Mouse (Mus musculus) megakaryocyte, embryonic 14.5 days (primary cell): Measurements from ENCODE around the gene Mrpl12. TPM values are rescaled to one million over a fixed set of nuclear protein-coding genes. Genes with fewer than 3 reads are reported as not detected.

Experiments
- H3K27me3 ChIP-seq: replicated peaks from 2 replicates; pipeline ENCODE3; 2012; ENCODE audit warnings: inconsistent platforms
- H3K36me3 ChIP-seq: replicated peaks from 2 replicates; pipeline ENCODE3; 2012; ENCODE audit warnings: low read length, inconsistent platforms, mixed read lengths
- H3K4me1 ChIP-seq: 2 replicates; pipeline ENCODE4 v1.6.1; 2012; ENCODE audit warnings: inconsistent platforms
- H3K4me3 ChIP-seq: replicated peaks from 2 replicates; pipeline ENCODE3; 2012; ENCODE audit warnings: moderate library complexity, mild to moderate bottlenecking, inconsistent platforms
- H3K9me3 ChIP-seq: 2 replicates; pipeline ENCODE4 v1.6.1; 2012; ENCODE audit warnings: inconsistent platforms
- FLI1 ChIP-seq: IDR thresholded peaks from 2 replicates; pipeline ENCODE4 v1.6.1; 2012; ENCODE audit warnings: low read length, inconsistent platforms, mixed read lengths
- GATA1 ChIP-seq: IDR thresholded peaks from 3 replicates; pipeline ENCODE4 v1.6.1; 2012; ENCODE audit warnings: mixed read lengths, low read length, inconsistent platforms, borderline replicate concordance
- polyA plus RNA-seq: library from polyadenylated mRNA; stranded (reverse); fragments of >175 nt; gene quantifications from 2 replicates; pipeline ENCODE4 v1.2.3, GENCODE M21; 2012; ENCODE audit warnings: low replicate concordance; ENCODE audit not compliant: insufficient read depth

Gene Mrpl12
- polyA plus RNA-seq, 1 experiment: 285 TPM

DNA sequence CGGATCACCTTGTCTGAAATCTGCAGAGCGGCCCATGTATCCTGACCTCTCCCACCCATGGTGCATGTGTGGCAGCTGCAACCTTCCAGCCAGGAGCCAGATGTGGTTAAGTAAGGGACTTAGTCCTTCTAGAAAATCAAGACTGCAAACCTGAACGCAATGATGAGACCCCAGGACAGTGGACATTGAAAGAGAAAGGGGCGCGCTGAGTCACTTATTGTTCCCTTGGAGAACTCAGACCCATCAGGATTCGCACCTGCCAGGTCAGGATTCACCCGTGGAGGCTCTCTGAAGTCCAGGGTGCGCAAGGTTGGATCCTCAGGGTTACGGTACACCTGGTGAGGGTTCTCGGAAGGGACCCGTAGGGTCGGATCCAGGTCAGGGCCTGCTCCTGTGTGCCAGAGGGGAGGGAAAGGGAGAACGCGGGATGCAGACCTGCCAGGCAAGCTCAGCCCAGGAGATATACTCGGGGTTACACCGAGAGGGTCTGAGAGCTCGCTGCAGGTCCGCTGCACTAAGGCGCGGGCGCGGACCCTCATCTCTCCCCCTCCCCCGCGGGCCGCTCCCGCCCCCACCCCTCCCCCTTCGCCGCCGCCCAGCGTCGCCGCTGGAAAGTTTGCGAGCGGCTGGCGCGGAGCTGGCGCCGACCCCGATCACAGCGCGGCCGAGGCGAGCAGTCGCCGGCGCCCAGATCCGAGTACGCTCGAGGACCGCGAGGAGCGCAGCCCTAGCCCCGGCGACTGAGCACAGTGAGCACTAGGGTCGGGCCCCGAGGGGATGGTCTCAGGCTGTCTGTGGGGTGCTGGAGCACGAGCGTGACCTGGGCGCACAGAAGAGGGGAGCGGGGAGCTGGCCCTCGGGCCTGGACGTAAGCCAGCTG lies 45.9 kb downstream of the Mrpl12 start, which contains the start of gene Gcgr:
TSS of gene Gcgr (plus strand) at position 615 of the 880 bp plus-strand sequence.
- no peak for TF ChIP-seq FLI1
- no peak for TF ChIP-seq GATA1
- Histone ChIP-seq H3K36me3 (no peaks in the 10 kb centered on the region), H3K9me3 (peaks cover 2% of the 10 kb centered on the region; the same call in 1 of the 2 replicates), H3K4me3 (peak within 1 kb of the TSS; percentile 89), H3K27me3 (peaks cover 82% of the 10 kb centered on the region), H3K4me1 (peaks cover 38% of the 10 kb centered on the region)

DNA sequence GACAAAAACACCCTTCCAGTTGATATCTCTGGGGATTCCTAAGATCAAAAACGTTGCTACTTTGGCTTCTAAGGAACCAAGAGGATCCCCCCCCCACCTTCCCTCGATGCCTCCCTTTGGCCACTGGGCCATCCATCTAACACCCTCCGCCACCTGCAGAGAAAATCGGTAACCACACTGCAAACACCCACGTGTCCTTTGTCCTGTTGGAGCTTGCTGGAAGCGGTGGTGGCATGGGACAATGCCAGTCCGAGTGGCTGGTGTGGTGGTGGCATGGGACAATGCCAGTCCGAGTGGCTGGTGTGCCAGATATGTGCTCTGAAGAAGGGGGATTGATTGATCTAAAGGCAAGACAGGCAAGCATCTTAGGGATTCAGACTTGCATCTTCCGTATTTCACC lies 47.2 kb downstream of the Mrpl12 start:
- no peak for TF ChIP-seq FLI1
- TF ChIP-seq GATA1: no peak
- Histone ChIP-seq H3K4me3 (no peak overlapping the region), H3K36me3 (no peaks in the 10 kb centered on the region), H3K27me3 (peaks cover 91% of the 10 kb centered on the region), H3K4me1 (peaks cover 44% of the 10 kb centered on the region), H3K9me3 (no peaks in the 10 kb centered on the region)

DNA sequence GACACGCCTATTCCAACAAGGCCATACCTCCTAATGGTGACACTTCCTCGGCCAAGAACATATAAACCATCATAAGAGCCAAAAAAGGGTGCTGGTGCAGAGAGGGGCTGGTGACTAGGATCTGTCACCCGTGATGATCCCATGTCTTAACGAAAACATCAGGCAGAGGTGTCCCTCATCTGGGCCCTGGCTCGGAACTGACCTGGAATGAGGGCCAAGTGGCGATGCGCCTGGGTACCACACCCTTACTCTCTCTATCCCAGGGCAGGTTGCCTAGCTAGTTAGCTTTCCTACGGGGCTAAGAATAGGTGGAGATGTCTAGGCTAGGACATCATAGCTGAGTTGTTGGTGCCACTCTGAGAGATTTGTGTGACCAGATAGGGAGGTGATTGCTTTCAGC lies 49.7 kb downstream of the Mrpl12 start:
- Histone ChIP-seq H3K4me1 (peaks cover 46% of the 10 kb centered on the region), H3K27me3 (peaks cover 95% of the 10 kb centered on the region), H3K9me3 (no peaks in the 10 kb centered on the region), H3K36me3 (no peaks in the 10 kb centered on the region), H3K4me3 (no peak overlapping the region)
- TF ChIP-seq GATA1: no peak
- no peak for TF ChIP-seq FLI1

DNA sequence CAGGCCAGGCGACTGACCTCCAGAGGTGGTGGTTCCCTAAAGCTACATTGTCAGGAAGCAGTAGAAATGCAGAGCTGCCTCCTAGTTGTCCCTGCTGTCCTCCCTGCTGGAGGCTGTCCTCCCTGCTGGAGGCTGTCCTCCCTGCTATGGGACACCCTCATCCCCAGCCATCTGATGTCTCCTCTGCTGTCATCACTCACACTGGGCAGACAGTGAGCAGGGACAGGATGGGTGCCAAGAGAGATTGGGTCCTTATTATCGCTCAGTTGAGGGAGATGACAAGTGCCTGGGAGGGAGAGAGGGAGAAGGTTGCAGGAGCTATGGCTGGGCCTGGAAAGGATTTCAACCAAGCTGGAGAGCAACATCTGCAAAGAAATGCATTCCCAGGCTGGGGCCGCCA lies 50.7 kb downstream of the Mrpl12 start:
- no peaks in the 10 kb centered on the region for H3K9me3 ChIP-seq
- H3K27me3 ChIP-seq: peaks cover 88% of the 10 kb centered on the region
- H3K36me3 ChIP-seq: peaks cover 4% of the 10 kb centered on the region
- H3K4me1 ChIP-seq: peaks cover 52% of the 10 kb centered on the region
- H3K4me3 ChIP-seq: peak overlapping the region; percentile 25
- TF ChIP-seq GATA1 (no peak), FLI1 (no peak)

DNA sequence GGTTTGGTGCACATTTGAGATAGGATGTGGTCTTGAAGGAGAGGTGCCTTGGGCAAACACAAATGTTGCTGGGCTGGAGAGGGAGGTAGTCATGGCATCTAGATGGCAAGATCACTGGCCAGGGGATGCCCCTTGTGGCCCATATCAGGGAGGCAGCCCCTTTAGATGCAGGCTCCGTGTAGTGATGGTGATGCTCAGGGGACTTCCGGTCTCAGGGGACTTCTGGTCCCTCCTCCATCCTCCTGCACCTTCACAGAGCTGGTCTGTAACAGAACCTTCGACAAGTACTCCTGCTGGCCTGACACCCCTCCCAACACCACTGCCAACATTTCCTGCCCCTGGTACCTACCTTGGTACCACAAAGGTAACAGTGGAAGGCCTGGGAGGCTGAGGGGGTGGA lies 51.4 kb downstream of the Mrpl12 start:
- peaks cover 81% of the 10 kb centered on the region for H3K27me3 ChIP-seq
- H3K4me3 ChIP-seq: no peak overlapping the region
- H3K4me1 ChIP-seq: peaks cover 51% of the 10 kb centered on the region
- no peak for TF ChIP-seq FLI1
- no peak for TF ChIP-seq GATA1
- H3K9me3 ChIP-seq: no peaks in the 10 kb centered on the region
- peaks cover 9% of the 10 kb centered on the region for H3K36me3 ChIP-seq

DNA sequence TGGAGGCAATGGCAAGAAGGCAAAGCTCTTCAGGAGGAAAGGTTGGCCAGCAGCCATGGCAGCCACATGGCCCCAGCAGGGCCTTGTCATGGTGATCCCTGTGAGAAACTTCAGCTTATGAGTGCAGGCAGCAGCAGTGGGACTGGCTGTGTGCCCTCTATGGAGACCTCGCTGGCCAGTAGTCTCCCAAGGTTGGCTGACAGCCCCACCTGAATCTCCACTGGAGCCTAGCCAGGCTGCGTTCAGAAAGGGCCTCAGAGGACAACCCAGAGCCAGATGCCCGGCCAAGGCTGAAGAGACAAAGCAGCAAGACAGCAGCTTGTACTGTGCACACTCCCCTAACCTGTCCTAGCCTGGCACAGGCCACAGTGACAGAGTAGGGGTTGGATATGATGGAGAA lies 54.1 kb downstream of the Mrpl12 start:
- H3K36me3 ChIP-seq: peaks cover 33% of the 10 kb centered on the region
- peaks cover 55% of the 10 kb centered on the region for H3K27me3 ChIP-seq
- peaks cover 65% of the 10 kb centered on the region for H3K4me1 ChIP-seq
- H3K9me3 ChIP-seq: no peaks in the 10 kb centered on the region
- no peak for TF ChIP-seq FLI1
- TF ChIP-seq GATA1: no peak
- H3K4me3 ChIP-seq: no peak overlapping the region

Other genes with a start within 250 kb of the Mrpl12 start
- 2,399 and 2,630 TPM in 2 replicates for gene Actg1, start 136.1 kb upstream of the Mrpl12 start, polyA plus RNA-seq
- 1.7 and 3.0 TPM in 2 replicates for gene Fscn2, start 123.1 kb upstream of the Mrpl12 start, polyA plus RNA-seq
- gene Faap100, start 105.8 kb upstream of the Mrpl12 start, polyA plus RNA-seq: 12.4 and 19.3 TPM in 2 replicates
- 56.7 and 150 TPM in 2 replicates for gene Nploc4, start 46.9 kb upstream of the Mrpl12 start, polyA plus RNA-seq
- gene Tspan10, start 42.0 kb upstream of the Mrpl12 start, polyA plus RNA-seq: not detected in 2 replicates
- not detected in 2 replicates for gene Pde6g, start 31.1 kb upstream of the Mrpl12 start, polyA plus RNA-seq
- gene Oxld1, start 26.5 kb upstream of the Mrpl12 start, polyA plus RNA-seq: 7.9 and 17.7 TPM in 2 replicates
- gene Ccdc137, start 26.5 kb upstream of the Mrpl12 start, polyA plus RNA-seq: 11.0 TPM in 1 of 2 replicates, not detected in the other
- gene Arl16, start 17.0 kb upstream of the Mrpl12 start, polyA plus RNA-seq: 12.1 and 61.1 TPM in 2 replicates
- 47.3 and 132 TPM in 2 replicates for gene Slc25a10, start 7.2 kb downstream of the Mrpl12 start, polyA plus RNA-seq
- not detected in 2 replicates for gene Gcgr, start 46.1 kb downstream of the Mrpl12 start, polyA plus RNA-seq
- gene Mcrip1, start 65.1 kb downstream of the Mrpl12 start, polyA plus RNA-seq: 227 and 338 TPM in 2 replicates
- 0.25 TPM in 1 of 2 replicates, not detected in the other for gene Ppp1r27, start 66.5 kb downstream of the Mrpl12 start, polyA plus RNA-seq
- 1,223 and 1,872 TPM in 2 replicates for gene P4hb, start 88.6 kb downstream of the Mrpl12 start, polyA plus RNA-seq
- 1,582 and 1,923 TPM in 2 replicates for gene Arhgdia, start 97.0 kb downstream of the Mrpl12 start, polyA plus RNA-seq
- gene Alyref, start 113.8 kb downstream of the Mrpl12 start, polyA plus RNA-seq: 25.9 and 253 TPM in 2 replicates
- 247 and 315 TPM in 2 replicates for gene Anapc11, start 113.8 kb downstream of the Mrpl12 start, polyA plus RNA-seq
- 2.7 and 7.7 TPM in 2 replicates for gene Npb, start 123.9 kb downstream of the Mrpl12 start, polyA plus RNA-seq
- 143 and 168 TPM in 2 replicates for gene Pcyt2, start 133.3 kb downstream of the Mrpl12 start, polyA plus RNA-seq
- gene Sirt7, start 140.6 kb downstream of the Mrpl12 start, polyA plus RNA-seq: 275 and 278 TPM in 2 replicates
- gene Mafg, start 149.0 kb downstream of the Mrpl12 start, polyA plus RNA-seq: 59.5 and 102 TPM in 2 replicates
- 3.6 and 7.7 TPM in 2 replicates for gene Pycr1, start 159.2 kb downstream of the Mrpl12 start, polyA plus RNA-seq
- 0.44 TPM in 1 of 2 replicates, not detected in the other for gene Myadml2, start 163.5 kb downstream of the Mrpl12 start, polyA plus RNA-seq
- 0.46 TPM in 1 of 2 replicates, not detected in the other for gene Notum, start 176.6 kb downstream of the Mrpl12 start, polyA plus RNA-seq
- gene Aspscr1, start 188.4 kb downstream of the Mrpl12 start, polyA plus RNA-seq: 237 and 458 TPM in 2 replicates
- gene Cenpx, start 229.1 kb downstream of the Mrpl12 start, polyA plus RNA-seq: 93.0 and 128 TPM in 2 replicates
- gene Lrrc45, start 229.3 kb downstream of the Mrpl12 start, polyA plus RNA-seq: 10.0 and 23.5 TPM in 2 replicates
- gene Rac3, start 236.9 kb downstream of the Mrpl12 start, polyA plus RNA-seq: 1.8 and 2.3 TPM in 2 replicates
- 100 and 241 TPM in 2 replicates for gene Dcxr, start 242.7 kb downstream of the Mrpl12 start, polyA plus RNA-seq
- 2.1 TPM in 1 of 2 replicates, not detected in the other for gene Cbr2, start 247.5 kb downstream of the Mrpl12 start, polyA plus RNA-seq